Mouse (Mus musculus) cortical plate, adult 2 months (tissue): ENCODE results near the gene Ano9. TPM values are rescaled to one million over a fixed set of nuclear protein-coding genes. Genes with fewer than 3 reads are reported as not detected.

Experiments
- H3K27ac ChIP-seq: fragments of 200-500 bp; 2 replicates; pipeline ENCODE4 v1.5.1; 2012; ENCODE audit warnings: low read length, control low read depth, inconsistent platforms; ENCODE audit not compliant: insufficient read depth
- H3K4me1 ChIP-seq: fragments of 200-500 bp; 2 replicates; pipeline ENCODE4 v1.6.1; 2011; ENCODE audit warnings: low read length; ENCODE audit not compliant: control insufficient read depth, insufficient read depth
- H3K4me3 ChIP-seq: fragments of 200-500 bp; 2 replicates; pipeline ENCODE4 v1.5.1; 2011; ENCODE audit warnings: mild to moderate bottlenecking, low read length, control low read depth; ENCODE audit not compliant: insufficient read depth
- CTCF ChIP-seq: fragments of 200-500 bp; IDR thresholded peaks from 2 replicates; pipeline ENCODE4 v1.5.1; 2011; ENCODE audit warnings: mild to moderate bottlenecking, control low read depth, low read length; ENCODE audit not compliant: insufficient read depth; ENCODE audit errors: extremely low read depth
- POLR2A ChIP-seq: fragments of 200-500 bp; IDR thresholded peaks from 2 replicates; pipeline ENCODE4 v1.6.1; 2011; ENCODE audit warnings: mild to moderate bottlenecking, low read length, control low read depth; ENCODE audit not compliant: insufficient read depth; ENCODE audit errors: extremely low read depth
- polyA plus RNA-seq: library from polyadenylated mRNA; depleted of rRNA; stranded (reverse); fragments of >200 nt; gene quantifications from 2 replicates; pipeline ENCODE4 v1.2.3, GENCODE M21; 2012

Gene Ano9
- polyA plus RNA-seq, 1 experiment, result not detected

GRCm38 (mm10) chr7:141103161-141103560 lies 14.4 kb downstream of the Ano9 start:
- no peaks in the 10 kb centered on the region for H3K4me1 ChIP-seq
- no peak for TF ChIP-seq CTCF
- H3K27ac ChIP-seq, result no peak overlapping the region
- no peak overlapping the region for H3K4me3 ChIP-seq

GRCm38 (mm10) chr7:141099911-141100691 lies 17.5 kb downstream of the Ano9 start, which contains the start of gene Sigirr:
Sigirr (minus strand) TSS chr7:141100572.
- peak within 1 kb of the TSS; percentile 40 for H3K4me3 ChIP-seq

GRCm38 (mm10) chr7:141097177-141097576 lies 20.4 kb downstream of the Ano9 start:
- Histone ChIP-seq H3K27ac (no peak overlapping the region), H3K4me3 (no peak overlapping the region), H3K4me1 (no peaks in the 10 kb centered on the region)
- TF ChIP-seq CTCF (no peak), POLR2A (no peak)

More at GRCm38 (mm10) chr7:141099911-141100691, 17.5 kb downstream of the Ano9 start, which contains the start of gene Sigirr:
- Histone ChIP-seq H3K27ac (no peak within 1 kb of the TSS), H3K4me1 (no peaks in the 10 kb centered on the region)
- TF ChIP-seq CTCF (no peak), POLR2A (no peak)

GRCm38 (mm10) chr7:141096649-141097056 lies 21.0 kb downstream of the Ano9 start:
- TF ChIP-seq POLR2A, result no peak
- no peak for TF ChIP-seq CTCF
- Histone ChIP-seq H3K4me1 (no peaks in the 10 kb centered on the region), H3K27ac (0 out of 2 replicates have a peak overlapping the region, but pooled peaks have one; percentile 68), H3K4me3 (peak overlapping the region; percentile 24)

DNA sequence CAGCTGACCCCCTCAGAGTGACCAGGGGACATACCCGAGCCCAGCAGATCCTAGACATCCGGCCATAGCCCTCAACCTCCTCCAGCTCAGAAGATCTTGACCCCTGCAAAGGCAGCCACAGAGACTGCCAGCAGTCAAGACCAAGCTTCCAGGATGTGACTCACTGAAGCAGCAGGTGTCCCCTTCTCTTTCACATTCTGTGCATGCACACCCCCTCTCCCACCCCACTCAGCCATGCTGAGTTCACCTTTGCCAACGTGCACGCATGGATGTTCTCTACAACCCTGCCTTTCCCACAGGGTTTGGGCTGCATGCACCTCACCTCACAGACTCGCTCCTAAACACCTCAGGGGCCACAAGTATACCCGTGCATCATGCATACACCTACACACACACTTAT lies 21.6 kb downstream of the Ano9 start:
- Histone ChIP-seq H3K27ac (peak overlapping the region; percentile 68; the same call in 1 of the 2 replicates), H3K4me1 (no peaks in the 10 kb centered on the region), H3K4me3 (peak overlapping the region; percentile 24)
- TF ChIP-seq CTCF, result no peak
- TF ChIP-seq POLR2A, result no peak

DNA sequence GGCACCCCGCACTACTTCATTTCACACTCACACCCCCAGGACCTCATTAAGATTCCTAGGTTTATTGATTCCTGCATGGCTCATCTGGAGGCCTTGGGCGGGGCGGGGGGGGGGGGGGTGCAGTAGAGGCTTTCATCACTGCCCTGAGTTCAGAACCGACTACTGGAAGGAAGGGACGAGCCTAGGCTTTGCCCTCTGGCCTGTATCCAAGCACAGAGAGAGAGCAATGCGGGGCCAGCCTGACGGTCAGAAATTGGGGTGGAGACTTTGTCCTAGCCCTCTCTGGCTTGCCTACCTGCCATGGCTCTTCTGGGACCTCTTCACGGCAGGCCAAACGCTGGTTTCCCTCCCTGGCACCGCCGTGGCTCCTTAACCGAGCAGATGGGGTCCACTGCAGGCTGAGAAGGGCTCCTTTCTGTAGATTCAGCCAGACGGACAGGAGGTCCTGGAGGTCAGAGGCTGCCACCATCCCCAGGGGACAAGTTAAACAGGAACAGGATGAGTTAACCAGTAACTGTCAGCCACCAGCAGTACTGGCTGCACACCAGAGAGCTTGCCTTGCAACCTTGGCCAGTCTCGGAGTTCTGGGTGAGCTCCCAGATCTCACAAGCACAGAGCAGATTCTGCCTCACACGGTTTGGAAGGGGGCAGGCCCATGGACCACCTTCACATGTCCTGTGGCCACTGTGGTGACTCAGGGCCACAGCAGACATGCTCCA lies 23.0 kb downstream of the Ano9 start:
- H3K4me3 ChIP-seq, result no peak overlapping the region
- no peak overlapping the region for H3K27ac ChIP-seq
- H3K4me1 ChIP-seq, result no peaks in the 10 kb centered on the region
- TF ChIP-seq POLR2A (no peak), CTCF (no peak)

- TF ChIP-seq CTCF, result no peak
- no peak for TF ChIP-seq POLR2A
- Histone ChIP-seq H3K4me1 (no peaks in the 10 kb centered on the region), H3K4me3 (no peak overlapping the region), H3K27ac (no peak overlapping the region)
Observed at GRCm38 (mm10) chr7:141093950-141094349, 23.7 kb downstream of the Ano9 start.

GRCm38 (mm10) chr7:141092051-141092735 lies 25.4 kb downstream of the Ano9 start:
- no peak overlapping the region for H3K4me3 ChIP-seq
- no peaks in the 10 kb centered on the region for H3K4me1 ChIP-seq
- H3K27ac ChIP-seq, result no peak overlapping the region
- TF ChIP-seq POLR2A (no peak), CTCF (peak; percentile 39; the same call in 1 of the 2 replicates)

DNA sequence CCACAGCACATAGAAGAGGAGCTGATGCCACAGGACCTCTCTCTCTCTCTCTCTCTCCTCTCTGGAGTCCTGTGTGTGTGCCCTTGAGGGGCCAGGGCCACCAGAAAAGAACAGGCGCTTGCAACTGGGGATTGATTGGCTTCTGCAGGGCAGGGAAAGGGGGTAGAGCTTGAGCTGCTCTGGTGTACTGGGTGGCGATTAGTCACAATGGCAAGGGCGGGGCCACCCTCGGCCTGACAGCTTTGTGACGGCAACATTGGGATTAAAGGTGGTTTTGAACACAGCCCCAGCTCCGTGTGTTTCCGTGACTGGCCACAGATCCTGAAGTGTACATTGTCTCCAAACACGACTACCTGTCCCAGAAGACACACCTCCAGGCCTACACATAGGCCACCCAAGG lies 27.4 kb downstream of the Ano9 start:
- Histone ChIP-seq H3K4me1 (no peaks in the 10 kb centered on the region), H3K4me3 (no peak overlapping the region), H3K27ac (no peak overlapping the region)
- TF ChIP-seq CTCF, result no peak
- no peak for TF ChIP-seq POLR2A

- no peak overlapping the region for H3K27ac ChIP-seq
- no peak for TF ChIP-seq CTCF
- no peak for TF ChIP-seq POLR2A
- no peak overlapping the region for H3K4me3 ChIP-seq
- H3K4me1 ChIP-seq, result no peaks in the 10 kb centered on the region
Observed at GRCm38 (mm10) chr7:141088473-141088872, 29.1 kb downstream of the Ano9 start.
